Mouse (Mus musculus) T-cell, adult 2 months (primary cell): ENCODE measurements around the gene Rpl10a.
A peak's percentile ranks its signal among the peaks of the same experiment; 100 is the strongest.

Experiments
- DNase-seq: peaks from one replicate; pipeline ENCODE4 v3.0.0; 2022; ENCODE audit warnings: low spot score

The Rpl10a gene

DNA sequence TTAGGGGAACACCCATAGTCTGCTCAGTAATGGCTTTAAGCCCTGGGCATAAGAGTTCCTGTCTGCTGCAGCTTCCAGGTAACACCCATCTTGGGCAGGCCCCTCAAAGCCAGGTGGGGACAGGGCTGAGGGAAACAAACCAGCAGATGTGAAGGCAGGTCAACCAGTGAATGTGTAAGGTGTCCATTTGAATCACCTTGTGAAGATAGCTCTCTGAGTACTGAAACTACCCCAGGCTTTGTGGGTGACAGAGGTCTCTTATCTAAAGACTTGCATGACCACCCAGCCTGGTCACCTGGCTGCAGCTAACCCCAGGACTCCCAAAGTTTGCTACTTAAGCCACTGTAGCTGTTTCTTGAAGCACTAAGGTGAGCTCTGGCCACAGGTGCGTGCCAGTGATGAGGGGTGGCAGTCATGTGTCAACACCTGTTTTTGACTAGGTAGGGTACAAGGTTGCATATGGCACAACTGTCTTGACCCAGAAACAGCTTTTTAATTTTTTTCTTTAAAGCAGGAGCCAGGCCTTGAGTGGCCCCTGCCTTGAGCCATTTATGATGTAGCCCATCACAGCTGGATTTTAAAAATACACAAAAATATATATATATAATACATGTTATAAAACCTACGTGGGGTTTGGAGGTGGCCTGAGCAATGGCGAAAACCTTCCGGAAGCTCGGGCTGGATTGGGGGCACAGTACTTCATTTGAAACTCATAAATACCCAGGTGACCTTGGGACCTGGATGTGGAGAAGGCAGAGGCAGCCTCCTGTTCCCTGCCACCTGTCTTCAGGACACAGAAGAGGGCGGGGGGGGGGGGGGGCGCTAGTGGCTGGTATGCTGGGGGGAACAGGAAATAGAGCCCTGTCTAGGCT lies 3.2 kb downstream of the Rpl10a start:
- DNase-seq, result no peak

DNA sequence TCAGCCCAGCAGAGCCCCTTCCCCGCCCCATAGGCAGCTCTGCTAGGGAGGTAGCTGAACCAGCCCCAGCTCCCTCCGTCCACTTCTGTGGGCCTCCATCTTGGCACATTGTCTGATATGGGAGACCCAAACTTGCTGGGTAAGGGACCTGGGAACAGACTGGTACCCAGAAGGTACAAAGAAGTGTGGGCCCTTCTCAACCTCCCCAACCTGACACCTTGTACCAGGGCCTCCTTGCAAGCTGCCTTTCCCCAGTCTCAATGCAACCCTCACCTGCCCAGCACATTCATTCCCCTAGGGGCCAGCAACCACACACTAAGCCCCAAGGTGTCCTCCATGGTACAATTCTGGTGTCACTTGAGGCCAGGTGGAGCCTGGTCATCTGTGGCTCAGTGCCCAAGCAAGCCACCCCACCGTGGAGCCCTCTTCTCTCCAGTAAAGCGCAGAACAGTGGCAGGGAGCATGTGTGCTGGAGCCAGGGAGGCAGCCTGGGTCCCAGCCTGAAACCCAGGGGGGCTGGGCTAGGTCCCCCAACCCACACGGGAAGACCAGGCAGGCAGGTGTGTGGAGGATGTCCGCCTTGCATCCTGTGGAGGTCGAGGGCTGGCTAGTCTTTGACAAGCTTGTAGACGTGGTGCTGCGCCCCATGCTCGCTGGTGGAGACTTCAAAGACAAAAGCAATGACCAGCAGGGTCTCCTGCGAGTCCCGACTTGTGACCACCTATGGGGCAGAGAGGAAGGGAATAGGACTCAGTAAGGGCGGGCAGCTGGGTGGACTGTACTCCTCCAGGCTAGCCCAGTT lies 4.0 kb downstream of the Rpl10a start:
- no peak for DNase-seq

- no peak for DNase-seq
Measured at GRCm38 (mm10) chr17:28332915-28333546, 4.8 kb downstream of the Rpl10a start.

DNA sequence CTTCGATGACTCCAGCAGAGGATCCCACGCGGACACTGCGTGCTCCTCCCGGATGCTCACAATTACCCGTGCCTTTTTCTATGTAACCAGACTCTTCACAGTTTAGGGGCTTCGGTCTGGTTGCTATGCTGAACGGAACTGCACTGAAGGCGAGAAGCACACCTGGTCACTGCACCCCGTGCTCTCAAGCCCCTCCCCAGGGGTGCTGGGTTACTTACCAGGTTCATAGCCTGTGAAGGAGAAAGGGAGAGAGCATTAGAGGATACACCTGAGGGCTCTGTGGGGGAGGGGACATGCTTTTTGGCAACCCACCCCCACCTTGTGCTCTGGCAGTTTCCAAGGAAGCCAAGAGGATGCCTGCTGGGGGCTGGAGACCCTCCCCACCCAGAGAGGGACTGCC lies 7.0 kb downstream of the Rpl10a start:
- no peak for DNase-seq

DNA sequence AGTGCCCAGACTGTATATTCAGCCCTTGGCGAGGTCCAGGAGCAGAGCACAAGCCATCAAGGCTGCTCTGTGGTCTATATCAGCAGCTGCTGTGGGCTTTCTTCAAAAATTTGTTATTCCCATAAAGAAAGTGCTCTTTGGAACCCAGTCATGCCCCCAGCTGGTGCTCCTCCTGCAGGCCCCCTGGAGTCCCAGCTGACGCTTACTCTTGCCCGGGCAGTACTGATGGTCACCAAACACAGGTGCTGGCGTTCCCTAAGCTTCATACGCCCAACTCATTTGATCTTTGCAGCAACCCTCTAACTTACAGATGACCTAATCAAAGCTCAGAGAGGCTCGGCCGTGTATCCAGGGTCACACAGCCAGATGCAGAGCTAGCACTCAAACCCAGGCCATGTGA lies 9.3 kb downstream of the Rpl10a start:
- no peak for DNase-seq

GRCm38 (mm10) chr17:28340578-28340977 lies 12.3 kb downstream of the Rpl10a start:
- DNase-seq, result no peak

DNA sequence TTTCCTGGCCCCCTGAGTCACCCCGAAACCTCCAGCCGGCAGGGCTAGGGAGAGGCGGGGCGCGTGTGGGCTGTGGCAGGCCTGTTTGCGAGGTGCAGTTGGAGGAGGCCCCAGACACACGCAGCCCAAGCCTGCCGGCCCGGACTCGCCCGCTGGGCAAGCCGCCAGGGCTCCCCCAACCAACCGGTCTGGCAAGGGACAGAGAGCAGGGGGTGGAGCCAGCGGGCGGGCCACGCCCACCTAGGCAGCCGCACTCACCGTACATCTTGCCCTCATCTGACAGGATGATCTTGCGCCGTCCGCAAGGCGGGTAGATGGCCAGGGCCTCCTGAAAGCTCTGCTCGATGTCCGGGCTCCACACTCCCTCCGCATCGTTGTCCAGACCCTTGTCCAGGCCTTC lies 12.8 kb downstream of the Rpl10a start:
- DNase-seq, result no peak

GRCm38 (mm10) chr17:28344050-28344607 lies 15.9 kb downstream of the Rpl10a start:
- DNase-seq, result no peak

- DNase-seq, result no peak
Measured at GRCm38 (mm10) chr17:28344670-28345069, 16.4 kb downstream of the Rpl10a start.

- DNase-seq, result no peak
Measured at GRCm38 (mm10) chr17:28345271-28345721, 17.0 kb downstream of the Rpl10a start.

GRCm38 (mm10) chr17:28345882-28346281 lies 17.6 kb downstream of the Rpl10a start:
- no peak for DNase-seq

DNA sequence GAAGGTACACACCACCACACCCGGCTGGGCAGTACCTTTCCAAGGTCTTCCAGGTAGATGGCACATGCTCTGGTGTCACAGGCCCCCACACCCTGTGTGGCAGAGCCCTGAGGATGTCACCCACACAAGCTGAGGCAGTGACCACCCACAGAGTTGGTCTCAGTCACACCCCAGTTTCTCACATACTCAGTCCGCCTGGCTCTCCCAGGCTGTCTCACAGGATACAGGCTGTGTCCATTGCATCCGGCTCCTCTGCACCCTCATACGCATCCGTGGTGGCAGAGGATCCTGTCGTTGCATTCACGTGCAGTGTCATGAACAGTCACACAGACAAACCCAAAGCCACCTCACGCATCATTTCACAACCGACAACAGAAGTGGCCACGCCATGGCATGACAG lies 19.1 kb downstream of the Rpl10a start:
- DNase-seq, result no peak

GRCm38 (mm10) chr17:28348211-28348610 lies 19.9 kb downstream of the Rpl10a start:
- no peak for DNase-seq

DNA sequence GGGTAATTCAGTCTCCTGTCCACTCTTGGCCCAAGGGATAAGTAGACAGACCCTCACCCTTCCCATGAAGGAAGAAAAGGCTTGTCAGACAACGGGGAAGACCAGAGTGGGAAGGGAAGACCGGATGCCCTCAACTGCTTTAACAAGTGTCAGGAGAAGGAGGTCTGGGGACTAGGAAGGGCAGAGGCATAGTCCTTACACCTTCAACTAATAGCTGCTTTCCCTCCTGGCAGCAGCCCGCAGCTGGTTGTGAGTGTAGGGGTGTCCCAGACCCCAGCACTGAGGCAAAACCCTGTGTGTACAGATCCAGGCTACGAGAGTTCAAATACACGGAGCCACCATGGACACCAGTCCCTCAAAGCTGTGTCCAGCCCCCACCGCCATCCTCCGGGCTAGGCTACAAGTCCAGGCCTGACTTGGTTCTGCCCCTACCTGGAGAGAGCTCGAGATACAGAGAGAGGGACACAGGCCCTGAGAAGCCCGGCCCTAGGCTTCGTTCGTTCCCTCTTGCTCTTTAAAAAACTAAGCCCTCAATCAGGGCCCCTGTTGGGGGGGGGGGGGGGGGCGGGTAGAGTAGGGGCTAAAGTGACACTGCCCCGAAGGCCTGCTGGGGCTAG lies 21.1 kb downstream of the Rpl10a start:
- no peak for DNase-seq

- no peak for DNase-seq
Measured at GRCm38 (mm10) chr17:28349901-28350465, 21.7 kb downstream of the Rpl10a start.

- peak; percentile 41 for DNase-seq
Measured at GRCm38 (mm10) chr17:28350466-28351352, 22.4 kb downstream of the Rpl10a start, which contains the start of gene Tead3. Gene Tead3, minus strand, starts transcription at chr17:28350817.

DNA sequence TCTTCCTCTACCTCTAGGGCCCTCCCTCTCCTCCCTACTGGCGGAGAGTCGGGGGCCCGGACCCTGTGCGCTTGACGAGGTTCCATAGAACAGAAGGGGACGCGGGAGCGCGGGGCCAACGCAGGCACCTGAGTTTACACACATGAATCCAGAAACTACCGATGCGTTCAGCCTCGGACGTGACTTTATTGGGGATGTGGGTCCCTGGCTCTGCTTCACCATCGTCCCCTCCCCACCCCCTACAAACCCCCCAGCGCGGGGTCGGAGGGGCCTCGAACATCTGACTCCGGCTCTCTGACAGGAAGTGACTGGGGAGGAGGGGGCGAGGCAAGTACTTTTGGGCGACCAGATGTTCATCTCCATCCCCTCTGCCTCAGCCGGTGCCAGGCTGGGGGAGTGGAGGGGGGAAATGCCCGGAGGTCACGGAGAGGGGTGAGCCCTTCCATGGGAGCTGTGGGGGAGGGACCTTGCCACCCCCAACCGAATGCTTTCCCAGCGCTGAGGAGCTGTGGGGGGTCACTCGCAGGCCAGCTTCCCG lies 23.2 kb downstream of the Rpl10a start:
- DNase-seq, result no peak

GRCm38 (mm10) chr17:28352018-28352417 lies 23.7 kb downstream of the Rpl10a start:
- no peak for DNase-seq

DNA sequence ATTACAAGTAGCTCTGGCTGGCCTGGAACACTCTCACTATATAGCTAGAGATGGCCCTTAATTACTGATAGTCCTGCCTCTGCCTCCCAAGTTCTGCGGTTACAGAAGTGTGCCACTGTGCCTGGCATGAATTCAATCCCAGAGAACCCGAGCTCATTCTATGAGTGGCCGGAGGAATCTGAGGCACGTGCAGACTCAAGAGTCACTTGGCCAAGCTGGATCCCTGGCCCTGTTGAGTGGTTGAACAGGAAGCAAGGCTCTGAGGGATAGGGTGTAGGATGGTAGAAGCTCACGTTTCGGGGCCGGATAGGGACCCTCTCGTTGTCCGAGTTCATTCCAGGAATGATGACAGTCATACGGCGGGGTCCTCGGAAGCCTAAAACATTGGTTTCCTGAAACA lies 27.6 kb downstream of the Rpl10a start:
- DNase-seq, result no peak
